21 mouse cellular contexts compared by ENCODE assay signal in genomic region chr9:3029276-3030000, GRCm38 (mm10). TPM values are rescaled to one million over a fixed set of nuclear protein-coding genes. Genes with fewer than 3 reads are reported as not detected.
DNase-seq lines count a peak whose midpoint lies in the region.
"Had no signal": no experiment of that assay in that cellular context is flagged by ENCODE, and none has a peak within 500 bp of the region (broad histone marks: within the 10 kb centered on the region; RNA-seq: fewer than 3 reads in every experiment).

No protein-coding gene starts in this region.

- peak; percentile 4 for DNase-seq in adrenal gland, postnatal 14 days
- DNase-seq in frontal cortex, adult 2 months (ENCODE audit: extremely low spot score in 1 of 2, low spot score in 1 of 2): peak; percentile 27 to 34
- DNase-seq in heart, adult 9 months (ENCODE audit: low spot score in 2 of 2): peak; percentile 55 to 66
- DNase-seq in kidney, postnatal 36 days: peak; percentile 10 to 29
- DNase-seq in left cerebral cortex, adult 9 months (ENCODE audit: low spot score in 2 of 2): peak; percentile 13 to 48
- peak; percentile 24 to 29 for DNase-seq in natural killer cell, adult 2 months (ENCODE audit: low spot score in 2 of 2)
- peak; percentile 60 for DNase-seq in testis, postnatal 10 days (ENCODE audit: low spot score)
- peak; percentile 67 to 74 for DNase-seq in urinary bladder, postnatal 4 days (ENCODE audit: low spot score in 2 of 2)

RNA-seq across cellular contexts. Expression of gene Gm10717, which starts 4.2 kb away (rescaled TPM):
- total RNA-seq in adrenal gland, postnatal 14 days (2021): 0.89 and 1.0 TPM in 2 replicates
- polyA plus RNA-seq in frontal cortex, adult 2 months (2012; rRNA removed): not detected in 2 replicates
- total RNA-seq: left cerebral cortex, postnatal 36 days had no signal
- polyA plus RNA-seq: brain, embryonic 14.5 days; embryonic facial prominence, embryonic 12.5 days; heart, embryonic 10.5 days; kidney, embryonic 16.5 days; liver, embryonic 11.5 days; midbrain, embryonic 11.5 days; myocyte; stomach, embryonic 16.5 days had no signal

RNA-seq across cellular contexts. Expression of gene Gm17535, which starts 5.0 kb away (rescaled TPM):
- not detected in 2 replicates for total RNA-seq in adrenal gland, postnatal 14 days (2021)
- not detected in 2 replicates for polyA plus RNA-seq in frontal cortex, adult 2 months (2012; rRNA removed)
- total RNA-seq: hematopoietic stem cell, adult 5-6 weeks; left cerebral cortex, postnatal 36 days had no signal
- polyA plus RNA-seq: brain, embryonic 14.5 days; CD4-positive, CD25-positive, alpha-beta regulatory T cell, adult 4 months; embryonic facial prominence, embryonic 12.5 days; heart, embryonic 10.5 days; kidney, embryonic 16.5 days; liver, embryonic 11.5 days; lung, embryonic 16.5 days; midbrain, embryonic 11.5 days; myocyte; stomach, embryonic 16.5 days had no signal

RNA-seq across cellular contexts. Expression of gene Gm10718, which starts 6.1 kb away (rescaled TPM):
- 2.3 and 2.6 TPM in 2 replicates for total RNA-seq in adrenal gland, postnatal 14 days (2021)
- polyA plus RNA-seq in frontal cortex, adult 2 months (2012; rRNA removed): 0.26 and 0.32 TPM in 2 replicates
- polyA plus RNA-seq: activated CD4-positive, CD25-positive, alpha-beta regulatory T cell, adult 4 months; heart, embryonic 10.5 days; kidney, embryonic 16.5 days; liver, embryonic 11.5 days; midbrain, embryonic 11.5 days; myocyte had no signal

RNA-seq across cellular contexts. Expression of gene Gm10715, which starts 7.2 kb away (rescaled TPM):
- not detected in 2 replicates for total RNA-seq in adrenal gland, postnatal 14 days (2021)
- not detected in 2 replicates for polyA plus RNA-seq in frontal cortex, adult 2 months (2012; rRNA removed)
- total RNA-seq: hematopoietic stem cell, adult 5-6 weeks; left cerebral cortex, postnatal 36 days had no signal
- polyA plus RNA-seq: brain, embryonic 14.5 days; CD4-positive, CD25-positive, alpha-beta regulatory T cell, adult 4 months; embryonic facial prominence, embryonic 12.5 days; heart, embryonic 10.5 days; kidney, embryonic 16.5 days; liver, embryonic 11.5 days; lung, embryonic 16.5 days; midbrain, embryonic 11.5 days; myocyte; stomach, embryonic 16.5 days had no signal

RNA-seq across cellular contexts. Expression of gene Gm10719, which starts 12.2 kb away (rescaled TPM):
- 1.7 and 1.8 TPM in 2 replicates for total RNA-seq in adrenal gland, postnatal 14 days (2021)
- polyA plus RNA-seq in frontal cortex, adult 2 months (2012; rRNA removed): not detected in 2 replicates
- polyA plus RNA-seq: embryonic facial prominence, embryonic 12.5 days; heart, embryonic 10.5 days; liver, embryonic 11.5 days; lung, embryonic 16.5 days; myocyte; stomach, embryonic 16.5 days had no signal

Comparison
In these comparisons a context has a peak if more than half of its experiments do, and no peak if none do; other contexts are left out.
1. Peak in every context shown above with its lines: DNase-seq.
2. DNase-seq: peak in every context shown above with its lines; median percentile 70 in urinary bladder, postnatal 4 days; 60 in heart, adult 9 months; 60 in testis, postnatal 10 days; 30 in frontal cortex, adult 2 months; 30 in left cerebral cortex, adult 9 months; 26 in natural killer cell, adult 2 months; 20 in kidney, postnatal 36 days; 4 in adrenal gland, postnatal 14 days.